Mouse (Mus musculus) midbrain, embryonic 13.5 days (tissue): ENCODE results near the gene Gm7694. TPM values are rescaled to one million over a fixed set of nuclear protein-coding genes. Genes with fewer than 3 reads are reported as not detected.

Source experiments
- ATAC-seq: fragments of 200-750 bp; cut with Nextera tagmentation; 2 replicates; pipeline ENCODE4 v1.8.0; 2017; ENCODE audit warnings: mild to moderate bottlenecking, moderate TSS enrichment, moderate library complexity
- H3K27ac ChIP-seq: fragments of 300-500 bp; sonication (generic); 2 replicates; pipeline ENCODE4 v1.5.1; 2015; ENCODE audit warnings: inconsistent platforms, mild to moderate bottlenecking, moderate library complexity
- H3K27me3 ChIP-seq: fragments of 300-500 bp; sonication (generic); 2 replicates; pipeline ENCODE4 v1.6.1; 2015; ENCODE audit warnings: mild to moderate bottlenecking, inconsistent platforms
- H3K36me3 ChIP-seq: fragments of 300-500 bp; sonication (generic); 2 replicates; pipeline ENCODE4 v1.6.1; 2015; ENCODE audit warnings: mild to moderate bottlenecking, inconsistent platforms
- H3K4me1 ChIP-seq: fragments of 300-500 bp; sonication (generic); replicated peaks from 2 replicates; pipeline ENCODE4 v1.6.1; 2015; ENCODE audit warnings: inconsistent platforms
- H3K4me2 ChIP-seq: fragments of 300-500 bp; sonication (generic); replicated peaks from 2 replicates; pipeline ENCODE4 v1.6.1; 2015; ENCODE audit warnings: moderate library complexity, mild to moderate bottlenecking, inconsistent platforms
- H3K4me3 ChIP-seq: fragments of 300-500 bp; sonication (generic); replicated peaks from 2 replicates; pipeline ENCODE4 v1.5.1; 2015; ENCODE audit warnings: mild to moderate bottlenecking, inconsistent platforms
- H3K9ac ChIP-seq: fragments of 300-500 bp; sonication (generic); replicated peaks from 2 replicates; pipeline ENCODE4 v1.6.1; 2015; ENCODE audit warnings: mild to moderate bottlenecking, inconsistent platforms
- H3K9me3 ChIP-seq: fragments of 300-500 bp; sonication (generic); 2 replicates; pipeline ENCODE4 v1.6.1; 2016; ENCODE audit warnings: mild to moderate bottlenecking, inconsistent platforms
- WGBS: fragments of 180-500 bp; shearing (Covaris S2); methylation state at CpG from one replicate; pipeline ENCODE4 v1.1.7; 2015; 5-methylcytosine and 5-hydroxymethylcytosine counted together
- polyA plus RNA-seq: library from polyadenylated mRNA; unstranded; fragments of >200 nt; fragmentation: Nextera tagmentation; extraction: Ambion mirVana; gene quantifications from 2 replicates; pipeline ENCODE4 v1.2.1, GENCODE M21; 2015

Gm7694 gene
- polyA plus RNA-seq, 1 experiment from 2014 or later: 2.5 TPM

GRCm38 (mm10) chr1:170311431-170311830 is 5.3 kb upstream of the Gm7694 start:
- WGBS: 90% methylated on average over 6 of the region's 6 CpGs
- no peak overlapping the region for H3K4me2 ChIP-seq
- H3K4me1 ChIP-seq: no peaks in the 10 kb centered on the region
- H3K27ac ChIP-seq: no peak overlapping the region
- no peak overlapping the region for H3K9ac ChIP-seq
- no peaks in the 10 kb centered on the region for H3K9me3 ChIP-seq
- no peak overlapping the region for H3K4me3 ChIP-seq
- no peaks in the 10 kb centered on the region for H3K27me3 ChIP-seq
- ATAC-seq: no peak
- H3K36me3 ChIP-seq: no peaks in the 10 kb centered on the region

- Histone ChIP-seq H3K9ac (no peak within 1 kb of the TSS), H3K4me3 (no peak within 1 kb of the TSS), H3K4me2 (no peak within 1 kb of the TSS), H3K27me3 (no peaks in the 10 kb centered on the region), H3K36me3 (no peaks in the 10 kb centered on the region), H3K4me1 (no peaks in the 10 kb centered on the region), H3K27ac (no peak within 1 kb of the TSS), H3K9me3 (no peaks in the 10 kb centered on the region)
- WGBS: 90% methylated on average over 4 of the region's 4 CpGs
- ATAC-seq: no peak
Measured at GRCm38 (mm10) chr1:170308503-170308902, 2.4 kb upstream of the Gm7694 start, which contains the start of gene Spata46. TSS of gene Spata46 (plus strand) at chr1:170308803.

- whole genome bisulfite sequencing: 96% methylated on average over 10 of the region's 10 CpGs
- H3K9ac ChIP-seq: no peak overlapping the region
- no peaks in the 10 kb centered on the region; the same call in 1 of the 2 replicates for H3K36me3 ChIP-seq
- no peak overlapping the region for H3K27ac ChIP-seq
- H3K27me3 ChIP-seq: no peaks in the 10 kb centered on the region
- no peak overlapping the region for H3K4me3 ChIP-seq
- no peaks in the 10 kb centered on the region for H3K4me1 ChIP-seq
- ATAC-seq: no peak
- H3K4me2 ChIP-seq: no peak overlapping the region
- no peaks in the 10 kb centered on the region for H3K9me3 ChIP-seq
Measured at GRCm38 (mm10) chr1:170305002-170305401, 1.1 kb downstream of the Gm7694 start.

DNA sequence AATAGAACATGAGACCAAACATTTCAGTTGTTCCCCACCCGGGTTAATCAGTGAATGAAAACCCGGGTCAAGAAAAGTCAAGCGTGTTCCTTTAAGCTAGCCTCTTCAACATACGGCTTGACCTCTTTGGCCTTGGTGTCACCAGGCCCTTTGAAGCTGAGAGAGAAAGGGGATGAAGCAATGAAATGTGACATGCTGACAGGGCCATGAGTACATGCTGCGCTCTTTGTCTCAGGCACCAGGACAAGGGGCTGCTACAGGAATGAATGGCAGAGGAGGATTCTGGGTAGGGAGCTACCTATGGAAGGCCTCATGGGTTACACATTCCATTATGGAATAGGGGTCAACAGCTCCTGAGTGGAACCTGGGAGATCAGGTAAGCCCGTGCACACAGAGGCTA is 3.0 kb downstream of the Gm7694 start:
- Histone ChIP-seq H3K27me3 (no peaks in the 10 kb centered on the region), H3K9ac (no peak overlapping the region), H3K9me3 (no peaks in the 10 kb centered on the region), H3K4me2 (no peak overlapping the region), H3K36me3 (no peaks in the 10 kb centered on the region; the same call in 1 of the 2 replicates), H3K4me3 (no peak overlapping the region), H3K4me1 (no peaks in the 10 kb centered on the region), H3K27ac (no peak overlapping the region)
- WGBS: 47% methylated on average over 6 of the region's 6 CpGs
- ATAC-seq: no peak

DNA sequence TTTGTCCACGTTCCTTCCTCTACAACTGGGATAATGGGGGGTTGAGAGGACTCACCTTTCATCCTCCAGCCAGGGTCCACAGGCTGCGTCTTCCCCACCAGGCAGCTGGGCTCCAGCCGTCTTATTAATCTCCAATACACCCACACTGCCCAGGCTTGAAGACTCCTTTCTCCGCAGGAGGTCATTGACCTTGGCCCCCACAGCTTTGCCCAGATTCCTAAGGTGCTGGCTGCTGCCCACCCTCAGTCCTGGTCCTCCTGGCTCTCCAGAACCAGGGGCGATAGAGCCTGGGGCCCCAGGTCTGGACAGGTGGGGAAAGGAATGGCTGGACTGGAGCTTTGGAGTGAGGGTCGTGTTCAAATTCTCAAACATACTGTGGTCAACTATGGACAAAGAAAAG is 3.7 kb downstream of the Gm7694 start:
- no peak overlapping the region for H3K4me3 ChIP-seq
- H3K9me3 ChIP-seq: no peaks in the 10 kb centered on the region
- WGBS: 75% methylated on average over 6 of the region's 6 CpGs
- H3K4me2 ChIP-seq: no peak overlapping the region
- H3K27ac ChIP-seq: no peak overlapping the region
- H3K27me3 ChIP-seq: no peaks in the 10 kb centered on the region
- H3K4me1 ChIP-seq: no peaks in the 10 kb centered on the region
- no peak overlapping the region for H3K9ac ChIP-seq
- ATAC-seq: no peak
- no peaks in the 10 kb centered on the region; the same call in 1 of the 2 replicates for H3K36me3 ChIP-seq

DNA sequence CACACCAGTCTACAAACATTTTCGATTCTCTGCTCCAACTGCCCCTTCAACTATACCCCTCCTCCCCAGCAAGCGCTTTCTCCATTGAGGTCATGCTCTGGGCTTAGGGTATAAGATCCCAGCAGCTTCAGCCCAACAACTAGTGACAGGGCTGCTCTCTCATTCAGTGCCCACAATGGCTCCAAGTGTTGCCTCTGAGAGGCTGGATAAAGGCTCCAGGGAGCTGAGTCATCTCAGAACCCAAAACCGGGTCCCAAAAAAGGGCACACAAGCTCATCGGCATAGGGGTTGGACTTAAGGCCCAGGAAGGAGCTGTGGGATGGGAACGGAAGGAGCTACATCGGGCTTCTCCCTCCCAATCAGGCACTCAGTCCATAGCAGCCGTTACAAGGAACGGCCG is 4.4 kb downstream of the Gm7694 start:
- Histone ChIP-seq H3K27me3 (no peaks in the 10 kb centered on the region), H3K9me3 (no peaks in the 10 kb centered on the region), H3K4me3 (no peak overlapping the region), H3K4me1 (no peaks in the 10 kb centered on the region), H3K9ac (no peak overlapping the region), H3K36me3 (no peaks in the 10 kb centered on the region; the same call in 1 of the 2 replicates), H3K27ac (no peak overlapping the region), H3K4me2 (no peak overlapping the region)
- ATAC-seq: no peak
- 94% methylated on average over 9 of the region's 9 CpGs for WGBS

DNA sequence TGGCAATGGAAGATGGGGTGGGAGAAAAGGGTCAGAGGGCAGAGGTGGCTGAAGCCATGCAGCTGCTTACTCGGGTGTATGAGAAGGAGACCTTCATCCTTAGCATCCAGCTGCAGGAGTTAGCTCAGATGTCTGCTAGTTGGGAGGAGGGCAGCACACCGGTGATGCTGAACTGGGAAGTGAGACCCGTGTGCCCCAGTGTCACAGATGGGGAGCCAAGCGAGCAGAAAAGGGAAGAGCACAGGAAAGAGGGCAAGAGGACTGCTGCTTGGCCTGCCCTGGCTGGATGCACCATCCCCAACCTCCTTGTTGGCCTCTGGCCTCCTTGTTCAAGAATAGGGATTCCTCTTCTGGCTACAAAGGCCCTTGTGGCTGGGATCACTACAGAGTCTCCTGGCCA is 6.6 kb downstream of the Gm7694 start:
- Histone ChIP-seq H3K9ac (no peak overlapping the region), H3K27me3 (no peaks in the 10 kb centered on the region), H3K27ac (no peak overlapping the region), H3K4me2 (no peak overlapping the region), H3K4me3 (no peak overlapping the region), H3K4me1 (peaks cover 5% of the 10 kb centered on the region; the same call in 1 of the 2 replicates), H3K36me3 (no peaks in the 10 kb centered on the region; the same call in 1 of the 2 replicates), H3K9me3 (no peaks in the 10 kb centered on the region)
- WGBS: 83% methylated on average over 4 of the region's 4 CpGs
- ATAC-seq: no peak

GRCm38 (mm10) chr1:170294786-170295570 is 11.2 kb downstream of the Gm7694 start:
- WGBS: 54% methylated on average over 15 of the region's 15 CpGs
- peaks cover 7% of the 10 kb centered on the region; the same call in 1 of the 2 replicates for H3K4me1 ChIP-seq
- H3K27me3 ChIP-seq: no peaks in the 10 kb centered on the region
- H3K36me3 ChIP-seq: no peaks in the 10 kb centered on the region
- H3K4me3 ChIP-seq: no peak overlapping the region
- H3K9me3 ChIP-seq: no peaks in the 10 kb centered on the region
- H3K4me2 ChIP-seq: no peak overlapping the region
- no peak for ATAC-seq
- no peak overlapping the region for H3K9ac ChIP-seq
- H3K27ac ChIP-seq: no peak overlapping the region

DNA sequence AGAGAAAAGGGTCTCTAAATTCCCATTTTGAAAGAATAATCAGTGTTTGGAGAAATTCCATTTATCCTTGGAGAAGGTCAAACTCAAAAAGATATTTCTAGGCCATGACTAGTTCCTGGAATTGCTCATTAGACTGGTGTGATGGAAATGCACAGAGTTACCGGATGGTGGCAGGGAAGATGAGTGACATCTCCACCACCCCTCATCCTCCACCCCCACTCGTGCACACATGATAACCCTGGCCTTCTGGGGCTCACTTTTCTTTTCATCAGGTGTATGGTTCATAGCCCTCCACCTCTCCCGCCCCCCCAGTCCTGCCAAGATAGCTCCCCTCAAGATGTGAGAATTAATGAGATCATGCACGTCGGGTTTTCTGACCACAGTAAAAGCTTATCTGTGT is 12.9 kb downstream of the Gm7694 start:
- no peaks in the 10 kb centered on the region for H3K9me3 ChIP-seq
- peaks cover 7% of the 10 kb centered on the region; the same call in 1 of the 2 replicates for H3K4me1 ChIP-seq
- H3K4me3 ChIP-seq: no peak overlapping the region
- no peaks in the 10 kb centered on the region for H3K27me3 ChIP-seq
- no peak for ATAC-seq
- whole genome bisulfite sequencing: 64% methylated on average over 5 of the region's 5 CpGs
- no peaks in the 10 kb centered on the region for H3K36me3 ChIP-seq
- H3K4me2 ChIP-seq: no peak overlapping the region
- H3K27ac ChIP-seq: no peak overlapping the region
- no peak overlapping the region for H3K9ac ChIP-seq

GRCm38 (mm10) chr1:170292239-170292951 is 13.7 kb downstream of the Gm7694 start:
- Histone ChIP-seq H3K9ac (no peak overlapping the region), H3K27ac (no peak overlapping the region), H3K4me2 (0 out of 2 replicates have a peak overlapping the region, but pooled peaks have one; percentile 17), H3K4me1 (peaks cover 7% of the 10 kb centered on the region; the same call in 1 of the 2 replicates), H3K27me3 (no peaks in the 10 kb centered on the region), H3K36me3 (no peaks in the 10 kb centered on the region), H3K4me3 (no peak overlapping the region), H3K9me3 (no peaks in the 10 kb centered on the region)
- peak; percentile 68 for ATAC-seq
- WGBS: 33% methylated on average over 9 of the region's 9 CpGs

GRCm38 (mm10) chr1:170282415-170283129 is 23.6 kb downstream of the Gm7694 start:
- no peak overlapping the region for H3K4me3 ChIP-seq
- no peak for ATAC-seq
- no peak overlapping the region for H3K9ac ChIP-seq
- H3K27ac ChIP-seq: no peak overlapping the region
- 76% methylated on average over 4 of the region's 4 CpGs for WGBS
- no peaks in the 10 kb centered on the region for H3K4me1 ChIP-seq
- no peaks in the 10 kb centered on the region for H3K9me3 ChIP-seq
- H3K36me3 ChIP-seq: no peaks in the 10 kb centered on the region
- H3K4me2 ChIP-seq: no peak overlapping the region
- H3K27me3 ChIP-seq: no peaks in the 10 kb centered on the region

- H3K9ac ChIP-seq: no peak within 1 kb of the TSS
- no peaks in the 10 kb centered on the region for H3K36me3 ChIP-seq
- WGBS: 84% methylated on average over 3 of the region's 3 CpGs
- H3K27ac ChIP-seq: no peak within 1 kb of the TSS
- no peak within 1 kb of the TSS for H3K4me3 ChIP-seq
- H3K9me3 ChIP-seq: no peaks in the 10 kb centered on the region
- H3K27me3 ChIP-seq: no peaks in the 10 kb centered on the region
- no peak within 1 kb of the TSS for H3K4me2 ChIP-seq
- ATAC-seq: no peak
- H3K4me1 ChIP-seq: no peaks in the 10 kb centered on the region
Measured at GRCm38 (mm10) chr1:170277016-170277415, 29.1 kb downstream of the Gm7694 start, which contains the start of gene Sh2d1b1. TSS of gene Sh2d1b1 (plus strand) at chr1:170277320.
